Mouse (Mus musculus) thymus, adult 2 months (tissue): ENCODE measurements at regions not wholly inside any gene's neighbourhood (a gene's known extent, or its start where the extent isn't known, plus 50 kb on each side); places are given as distances from the start of the nearest gene placed in this dataset.

Source experiments
- DNase-seq: peaks from one replicate; pipeline ENCODE4 v3.0.0; 2021
- H3K27ac ChIP-seq: fragments of 200-500 bp; 2 replicates; pipeline ENCODE4 v1.5.1; 2012; ENCODE audit warnings: low read length, control low read depth; ENCODE audit not compliant: control insufficient read depth, insufficient read depth
- H3K27me3 ChIP-seq: fragments of 200-500 bp; 2 replicates; pipeline ENCODE4 v1.6.1; 2012; ENCODE audit warnings: mild to moderate bottlenecking, low read length, moderate library complexity, mixed read lengths; ENCODE audit not compliant: control insufficient read depth, insufficient read depth
- H3K36me3 ChIP-seq: fragments of 200-500 bp; 2 replicates; pipeline ENCODE4 v1.6.1; 2012; ENCODE audit warnings: mild to moderate bottlenecking, low read length, moderate library complexity; ENCODE audit not compliant: control insufficient read depth, insufficient read depth
- H3K4me1 ChIP-seq: fragments of 200-500 bp; replicated peaks from 2 replicates; pipeline ENCODE4 v1.6.1; 2012; ENCODE audit warnings: low read length; ENCODE audit not compliant: control insufficient read depth, insufficient read depth
- H3K4me3 ChIP-seq: fragments of 200-500 bp; 2 replicates; pipeline ENCODE4 v1.5.1; 2012; ENCODE audit warnings: mild to moderate bottlenecking, low read length, control low read depth, moderate library complexity; ENCODE audit not compliant: control insufficient read depth, insufficient read depth
- CTCF ChIP-seq: fragments of 200-500 bp; IDR thresholded peaks from 2 replicates; pipeline ENCODE4 v1.5.1; 2012; ENCODE audit warnings: mild to moderate bottlenecking, control low read depth, low read length, moderate library complexity, borderline replicate concordance; ENCODE audit not compliant: control insufficient read depth, poor library complexity, insufficient read depth; ENCODE audit errors: extremely low read depth
- POLR2A ChIP-seq: fragments of 200-500 bp; IDR thresholded peaks from 2 replicates; pipeline ENCODE4 v1.6.1; 2012; ENCODE audit warnings: mild to moderate bottlenecking, low read length, control low read depth, moderate library complexity; ENCODE audit not compliant: control insufficient read depth, poor library complexity, insufficient read depth; ENCODE audit errors: extremely low read depth
- WGBS: fragments of 180-500 bp; shearing (Covaris S2); methylation state at CpG from one replicate; pipeline ENCODE4 v1.1.7; 2018; 5-methylcytosine and 5-hydroxymethylcytosine counted together

GRCm38 (mm10) chr7:37004601-37005000 is 306.7 kb downstream of the Tshz3 start:
- H3K27me3 ChIP-seq, result no peaks in the 10 kb centered on the region
- TF ChIP-seq POLR2A (no peak), CTCF (no peak)
- WGBS, result 82% methylated on average over 5 of the region's 5 CpGs
- DNase-seq, result no peak
- H3K27ac ChIP-seq, result no peak overlapping the region
- H3K4me1 ChIP-seq, result no peaks in the 10 kb centered on the region
- H3K36me3 ChIP-seq, result no peaks in the 10 kb centered on the region
- no peak overlapping the region for H3K4me3 ChIP-seq

- Histone ChIP-seq H3K4me1 (no peaks in the 10 kb centered on the region), H3K27me3 (no peaks in the 10 kb centered on the region), H3K4me3 (no peak overlapping the region), H3K36me3 (no peaks in the 10 kb centered on the region), H3K27ac (no peak overlapping the region)
- no peak for DNase-seq
- 93% methylated on average over 2 of the region's 2 CpGs for WGBS
- TF ChIP-seq CTCF, result no peak
- TF ChIP-seq POLR2A, result no peak
These were observed 307.8 kb downstream of the Tshz3 start for GRCm38 (mm10) chr7:37005701-37006100.

GRCm38 (mm10) chr7:37006921-37007320 is 309.0 kb downstream of the Tshz3 start:
- 89% methylated on average over 10 of the region's 10 CpGs for WGBS
- Histone ChIP-seq H3K27ac (no peak overlapping the region), H3K4me3 (no peak overlapping the region), H3K27me3 (no peaks in the 10 kb centered on the region), H3K4me1 (no peaks in the 10 kb centered on the region), H3K36me3 (no peaks in the 10 kb centered on the region)
- DNase-seq, result no peak
- TF ChIP-seq CTCF, result no peak
- no peak for TF ChIP-seq POLR2A

GRCm38 (mm10) chr7:37011180-37011754 is 313.3 kb downstream of the Tshz3 start:
- Histone ChIP-seq H3K36me3 (no peaks in the 10 kb centered on the region), H3K27me3 (no peaks in the 10 kb centered on the region), H3K4me1 (no peaks in the 10 kb centered on the region), H3K4me3 (no peak overlapping the region), H3K27ac (no peak overlapping the region)
- DNase-seq, result no peak
- WGBS, result 54% methylated on average over 6 of the region's 6 CpGs
- TF ChIP-seq POLR2A, result no peak

- H3K36me3 ChIP-seq, result no peaks in the 10 kb centered on the region
- TF ChIP-seq POLR2A (no peak), CTCF (no peak)
- no peak for DNase-seq
- H3K27me3 ChIP-seq, result no peaks in the 10 kb centered on the region
- no peak overlapping the region for H3K4me3 ChIP-seq
- H3K4me1 ChIP-seq, result no peaks in the 10 kb centered on the region
- WGBS, result 39% methylated on average over 3 of the region's 3 CpGs
- H3K27ac ChIP-seq, result no peak overlapping the region
These were observed 322.2 kb downstream of the Tshz3 start for GRCm38 (mm10) chr7:37020078-37020477.

GRCm38 (mm10) chr7:37024501-37025025 is 326.6 kb downstream of the Tshz3 start:
- no peak overlapping the region for H3K4me3 ChIP-seq
- H3K27ac ChIP-seq, result no peak overlapping the region
- TF ChIP-seq CTCF (no peak), POLR2A (no peak)
- 97% methylated on average over 7 of the region's 7 CpGs for WGBS
- no peaks in the 10 kb centered on the region for H3K36me3 ChIP-seq
- no peaks in the 10 kb centered on the region for H3K27me3 ChIP-seq
- no peak for DNase-seq
- H3K4me1 ChIP-seq, result no peaks in the 10 kb centered on the region

GRCm38 (mm10) chr7:37064582-37065458 is 366.9 kb downstream of the Tshz3 start:
- H3K27ac ChIP-seq, result no peak overlapping the region
- 75% methylated on average over 8 of the region's 8 CpGs for WGBS
- H3K27me3 ChIP-seq, result no peaks in the 10 kb centered on the region
- H3K36me3 ChIP-seq, result no peaks in the 10 kb centered on the region
- no peak overlapping the region for H3K4me3 ChIP-seq
- TF ChIP-seq CTCF (no peak), POLR2A (no peak)
- DNase-seq, result no peak
- no peaks in the 10 kb centered on the region for H3K4me1 ChIP-seq
